Mouse (Mus musculus) layer of hippocampus, postnatal 10 days (tissue): ENCODE data around the gene Rexo1. TPM values are rescaled to one million over a fixed set of nuclear protein-coding genes. Genes with fewer than 3 reads are reported as not detected.

ENCODE experiments used
- DNase-seq, 2 experiments: peaks; one replicate each; pipeline ENCODE4 v3.0.0; 2021; ENCODE audit warnings: low spot score in 2 of 2
- microRNA-seq, 2 experiments: library from miRNA; unstranded; fragments of <30 nt; microRNA quantifications; one replicate each; pipeline ENCODE4 v1.2.0; 2021
- total RNA-seq, 2 experiments: library from RNA; stranded (reverse); gene quantifications; 2 replicates each; pipeline ENCODE4 v1.2.3; 2021

The Rexo1 gene
- total RNA-seq, 2 experiments from 2014 or later, result 49.5 to 53.9 TPM

GRCm38 (mm10) chr10:80509412-80510272 lies 51.7 kb downstream of the Rexo1 start:
- peak; percentile 85 to 87 for DNase-seq

GRCm38 (mm10) chr10:80506222-80506621 lies 55.1 kb downstream of the Rexo1 start:
- peak; percentile 73 to 76 for DNase-seq

GRCm38 (mm10) chr10:80504724-80505123 lies 56.6 kb downstream of the Rexo1 start:
- peak in 1 of 2 experiments; percentile 34 for DNase-seq

- DNase-seq, result no peak
These were observed 57.6 kb downstream of the Rexo1 start for GRCm38 (mm10) chr10:80503599-80504220.

GRCm38 (mm10) chr10:80502819-80503314 lies 58.5 kb downstream of the Rexo1 start:
- DNase-seq, result no peak

- no peak for DNase-seq
These were observed 59.1 kb downstream of the Rexo1 start for GRCm38 (mm10) chr10:80502291-80502690.

- DNase-seq, result no peak
These were observed 64.9 kb downstream of the Rexo1 start for GRCm38 (mm10) chr10:80496421-80496820.

GRCm38 (mm10) chr10:80495901-80496300 lies 65.5 kb downstream of the Rexo1 start:
- DNase-seq, result no peak

GRCm38 (mm10) chr10:80494732-80495131 lies 66.6 kb downstream of the Rexo1 start, which contains the start of gene Onecut3:
TSS of gene Onecut3 (plus strand) at chr10:80494835.
- peak in 1 of 2 experiments; percentile 35 for DNase-seq

Small RNAs within 50 kb of the gene (microRNA-seq; reads per million reads assigned to microRNA genes)
- gene Mir6912, result 2.0 to 2.2 reads per million in 2 experiments

Other genes starting within 250 kb of the Rexo1 start
- gene 2310011J03Rik, start 241.0 kb downstream of the Rexo1 start, total RNA-seq, result 10 to 100 TPM; 19.7 to 22.2 TPM
- 1 to 10 TPM; 7.1 to 8.0 TPM for gene Pcsk4, start 232.1 kb downstream of the Rexo1 start, total RNA-seq
- gene Reep6, start 231.6 kb downstream of the Rexo1 start, total RNA-seq, result 10 to 100 TPM; 10.3 to 11.6 TPM
- gene Adamtsl5, start 213.1 kb downstream of the Rexo1 start, total RNA-seq, result 1 to 10 TPM in 1 of 2 experiments, under 1 TPM in 1; 0.75 to 1.2 TPM
- gene Plk5, start 205.1 kb downstream of the Rexo1 start, total RNA-seq, result 1 to 10 TPM; 1.7 to 3.8 TPM
- 10 to 100 TPM; 33.6 to 36.6 TPM for gene Mex3d, start 173.9 kb downstream of the Rexo1 start, total RNA-seq
- gene Mbd3, start 162.0 kb downstream of the Rexo1 start, total RNA-seq, result 100 to 1,000 TPM; 119 to 129 TPM
- 100 to 1,000 TPM; 503 to 527 TPM for gene Uqcr11, start 154.7 kb downstream of the Rexo1 start, total RNA-seq
- 10 to 100 TPM; 36.1 to 42.9 TPM for gene Tcf3, start 127.9 kb downstream of the Rexo1 start, total RNA-seq
- gene Onecut3, start 66.7 kb downstream of the Rexo1 start, total RNA-seq, result under 1 TPM; 0.07 TPM
- under 1 TPM; 0.21 to 0.38 TPM for gene Atp8b3, start 22.4 kb downstream of the Rexo1 start, total RNA-seq
- 10 to 100 TPM; 41.8 to 43.6 TPM for gene Klf16, start 15.8 kb upstream of the Rexo1 start, total RNA-seq
- 100 to 1,000 TPM; 179 to 191 TPM for gene Abhd17a, start 28.8 kb upstream of the Rexo1 start, total RNA-seq
- gene Scamp4, start 41.3 kb upstream of the Rexo1 start, total RNA-seq, result 10 to 100 TPM; 34.9 to 42.9 TPM
- 1 to 10 TPM; 2.1 to 4.5 TPM for gene Adat3, start 41.3 kb upstream of the Rexo1 start, total RNA-seq
- gene Gm49322, start 44.5 kb upstream of the Rexo1 start, total RNA-seq, result 1 to 10 TPM; 2.6 to 3.0 TPM
- 100 to 1,000 TPM; 146 to 157 TPM for gene Csnk1g2, start 61.3 kb upstream of the Rexo1 start, total RNA-seq
- 10 to 100 TPM; 84.4 to 90.6 TPM for gene Btbd2, start 95.5 kb upstream of the Rexo1 start, total RNA-seq
- gene Mknk2, start 116.6 kb upstream of the Rexo1 start, total RNA-seq, result 10 to 100 TPM; 48.5 to 53.2 TPM
- gene Mob3a, start 140.4 kb upstream of the Rexo1 start, total RNA-seq, result 10 to 100 TPM; 21.2 to 22.5 TPM
- gene Izumo4, start 140.6 kb upstream of the Rexo1 start, total RNA-seq, result 10 to 100 TPM; 51.0 to 69.9 TPM
- 100 to 1,000 TPM; 135 to 139 TPM for gene Ap3d1, start 180.7 kb upstream of the Rexo1 start, total RNA-seq
- 10 to 100 TPM; 61.0 to 67.4 TPM for gene Dot1l, start 193.6 kb upstream of the Rexo1 start, total RNA-seq
- gene Sf3a2, start 236.6 kb upstream of the Rexo1 start, total RNA-seq, result 10 to 100 TPM; 42.9 to 45.3 TPM
- gene Plekhj1, start 237.1 kb upstream of the Rexo1 start, total RNA-seq, result 10 to 100 TPM; 61.9 to 72.8 TPM
- 1 to 10 TPM; 2.1 to 2.5 TPM for gene Amh, start 243.7 kb upstream of the Rexo1 start, total RNA-seq